Mouse (Mus musculus): Measurements from ENCODE around the gene Epha4. TPM values are rescaled to one million over a fixed set of nuclear protein-coding genes. Genes with fewer than 3 reads are reported as not detected.

The Epha4 gene
- polyA plus RNA-seq, 1 experiment from 2014 or later, result 1.1 TPM

DNA sequence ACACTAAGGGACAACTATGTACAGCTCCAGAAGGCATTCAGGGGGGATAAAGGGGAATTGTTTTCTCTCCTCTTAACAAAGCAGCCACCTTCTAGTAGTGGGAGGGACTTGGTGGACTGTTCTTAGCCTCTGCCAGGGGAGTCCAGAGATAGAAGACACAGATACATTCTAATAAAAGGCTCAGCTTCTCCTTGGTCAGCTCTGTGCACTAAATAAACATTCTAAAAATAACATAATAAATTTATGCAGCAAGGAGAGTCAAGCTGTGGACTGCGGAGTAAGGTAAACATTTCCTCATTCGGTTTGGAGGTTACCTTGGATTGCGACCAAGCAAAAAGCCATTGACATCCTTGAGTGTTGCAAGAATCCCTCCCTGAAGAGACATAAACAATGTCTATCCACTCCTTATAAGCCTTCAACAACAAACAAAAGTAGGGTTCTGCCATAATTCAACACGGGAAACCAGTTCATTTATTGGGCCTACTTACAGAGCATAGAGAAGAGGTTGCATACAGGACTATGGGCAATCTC is 196.2 kb downstream of the Epha4 start:
- no peak for DNase-seq (ENCODE audit: low spot score)

Small RNA genes lying within 50 kb of the gene (microRNA-seq; reads per million reads assigned to microRNA genes)
- not detected for gene Mir6352 (ENCODE audit: borderline number of aligned reads)
